ENCODE assay signal across 13 mouse cellular contexts in the genomic region with DNA sequence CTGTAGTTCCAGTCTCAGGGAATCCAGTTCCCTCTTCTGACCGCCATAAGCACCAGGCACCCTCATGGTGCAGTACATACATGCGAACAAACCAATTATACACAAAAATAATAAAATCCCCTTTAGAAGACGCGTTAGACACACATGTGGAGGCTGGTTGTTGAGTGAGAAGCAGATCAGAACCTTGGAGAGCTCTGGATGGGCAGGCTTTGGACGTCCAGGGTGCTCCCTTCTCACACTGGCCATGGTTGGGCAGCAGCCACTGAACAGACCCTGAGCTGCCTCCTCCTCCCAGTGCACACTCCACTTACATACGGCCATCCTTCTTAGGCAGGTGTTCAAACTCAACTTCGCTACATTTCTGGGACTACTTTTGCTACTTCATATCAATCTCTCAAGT.
DNase-seq lines count a peak whose midpoint lies in the region; ATAC-seq and TF ChIP-seq lines count a peak whose summit lies in the region.
"Had no signal": no experiment of that assay in that cellular context is flagged by ENCODE, and none has a peak within 500 bp of the region (broad histone marks: within the 10 kb centered on the region; RNA-seq: fewer than 3 reads in every experiment).

No protein-coding gene starts in this region.

- no peak for TF ChIP-seq POLR2A in cerebellum, adult 2 months (IDR thresholded peaks at IDR 0.05; ENCODE audit: borderline replicate concordance, insufficient read depth, low read length)

- no peaks in the 10 kb centered on the region for H3K4me1 ChIP-seq in hindbrain, embryonic 11.5 days (replicated peaks; ENCODE audit: control insufficient read depth, insufficient read depth, low read length)
- H3K4me1 ChIP-seq in hindbrain, postnatal 0 days (ENCODE audit: insufficient read depth, low read length) = no peaks in the 10 kb centered on the region; the same call in 1 of the 2 replicates
- peaks cover 3% of the 10 kb centered on the region; the same call in 1 of the 2 replicates for H3K4me1 ChIP-seq in cerebellum, adult 2 months (ENCODE audit: control insufficient read depth, insufficient read depth, low read length)
- H3K4me1 ChIP-seq in forebrain, embryonic 14.5 days (ENCODE audit: control insufficient read depth, insufficient read depth, low read length) = peaks cover 6% of the 10 kb centered on the region

- H3K9me3 ChIP-seq in hindbrain, embryonic 11.5 days (ENCODE audit: control insufficient read depth, low read length) = no peaks in the 10 kb centered on the region
- no peaks in the 10 kb centered on the region for H3K9me3 ChIP-seq in hindbrain, postnatal 0 days (ENCODE audit: low read length)
- no peaks in the 10 kb centered on the region for H3K9me3 ChIP-seq in forebrain, embryonic 14.5 days (replicated peaks; ENCODE audit: control insufficient read depth, low read length)
- H3K9me3 ChIP-seq: embryonic facial prominence, embryonic 12.5 days; forebrain, embryonic 15.5 days; stomach, embryonic 15.5 days had no signal

- no peak for ATAC-seq in hindbrain, embryonic 11.5 days (ENCODE audit: low FRiP score)
- no peak for ATAC-seq in hindbrain, postnatal 0 days
- no peak for ATAC-seq in forebrain, embryonic 14.5 days
- ATAC-seq: forebrain, embryonic 15.5 days; midbrain, embryonic 16.5 days had no signal

- H3K4me3 ChIP-seq in hindbrain, embryonic 11.5 days (ENCODE audit: low read depth, low read length) = no peak overlapping the region
- H3K4me3 ChIP-seq in hindbrain, postnatal 0 days (ENCODE audit: low read length) = no peak overlapping the region
- no peak overlapping the region for H3K4me3 ChIP-seq in cerebellum, adult 2 months (replicated peaks; ENCODE audit: insufficient read depth, low read depth, low read length)
- H3K4me3 ChIP-seq in forebrain, embryonic 14.5 days (ENCODE audit: low read depth, low read length) = no peak overlapping the region
- H3K4me3 ChIP-seq: embryonic facial prominence, embryonic 12.5 days; forebrain, embryonic 15.5 days; stomach, embryonic 15.5 days had no signal

- 80% methylated on average over 7 of the region's 7 CpGs for WGBS in hindbrain, embryonic 11.5 days
- 80% methylated on average over 7 of the region's 7 CpGs for WGBS in hindbrain, postnatal 0 days
- WGBS in cerebellum, adult 2 months = 91% methylated on average over 7 of the region's 7 CpGs
- WGBS in forebrain, embryonic 14.5 days = 79% methylated on average over 7 of the region's 7 CpGs

- H3K9ac ChIP-seq in hindbrain, embryonic 11.5 days (ENCODE audit: low read depth, low read length) = no peak overlapping the region
- H3K9ac ChIP-seq in hindbrain, postnatal 0 days (replicated peaks; ENCODE audit: low read length) = no peak overlapping the region
- no peak overlapping the region for H3K9ac ChIP-seq in forebrain, embryonic 14.5 days (ENCODE audit: low read length)
- H3K9ac ChIP-seq: embryonic facial prominence, embryonic 12.5 days; forebrain, embryonic 15.5 days; stomach, embryonic 15.5 days had no signal

- no peak overlapping the region for H3K4me2 ChIP-seq in hindbrain, embryonic 11.5 days (replicated peaks; ENCODE audit: low read depth, low read length)
- H3K4me2 ChIP-seq in hindbrain, postnatal 0 days (ENCODE audit: low read depth, low read length) = no peak overlapping the region
- no peak overlapping the region for H3K4me2 ChIP-seq in forebrain, embryonic 14.5 days (ENCODE audit: low read length)
- H3K4me2 ChIP-seq: embryonic facial prominence, embryonic 12.5 days; forebrain, embryonic 15.5 days; stomach, embryonic 15.5 days had no signal

- no peaks in the 10 kb centered on the region for H3K36me3 ChIP-seq in hindbrain, embryonic 11.5 days (ENCODE audit: control insufficient read depth, insufficient read depth, low read length)
- H3K36me3 ChIP-seq in hindbrain, postnatal 0 days (ENCODE audit: insufficient read depth, low read length) = no peaks in the 10 kb centered on the region
- H3K36me3 ChIP-seq in forebrain, embryonic 14.5 days (ENCODE audit: control insufficient read depth, insufficient read depth, low read length) = no peaks in the 10 kb centered on the region
- H3K36me3 ChIP-seq: embryonic facial prominence, embryonic 12.5 days; forebrain, embryonic 15.5 days; stomach, embryonic 15.5 days had no signal

- TF ChIP-seq CTCF in hindbrain, postnatal 0 days (IDR thresholded peaks at IDR 0.05; ENCODE audit: low read depth) = no peak
- TF ChIP-seq CTCF in cerebellum, adult 2 months (IDR thresholded peaks at IDR 0.05; ENCODE audit: borderline replicate concordance, insufficient read depth, low read depth, low read length) = no peak

- no peak overlapping the region for H3K27ac ChIP-seq in hindbrain, embryonic 11.5 days (ENCODE audit: low read depth, low read length)
- no peak overlapping the region for H3K27ac ChIP-seq in hindbrain, postnatal 0 days
- H3K27ac ChIP-seq in cerebellum, adult 2 months (ENCODE audit: insufficient read depth, low read length) = no peak overlapping the region
- no peak overlapping the region for H3K27ac ChIP-seq in forebrain, embryonic 14.5 days (ENCODE audit: low read depth, low read length)
- H3K27ac ChIP-seq: embryonic facial prominence, embryonic 12.5 days; forebrain, embryonic 15.5 days; stomach, embryonic 15.5 days had no signal

- H3K27me3 ChIP-seq in hindbrain, embryonic 11.5 days (ENCODE audit: control insufficient read depth, insufficient read depth, low read length) = no peaks in the 10 kb centered on the region
- no peaks in the 10 kb centered on the region for H3K27me3 ChIP-seq in hindbrain, postnatal 0 days (ENCODE audit: insufficient read depth, low read length)
- H3K27me3 ChIP-seq in cerebellum, adult 2 months (ENCODE audit: control insufficient read depth, insufficient read depth, low read length) = no peaks in the 10 kb centered on the region
- no peaks in the 10 kb centered on the region for H3K27me3 ChIP-seq in forebrain, embryonic 14.5 days (replicated peaks; ENCODE audit: control insufficient read depth, insufficient read depth, low read length)
- H3K27me3 ChIP-seq: embryonic facial prominence, embryonic 12.5 days; forebrain, embryonic 15.5 days; stomach, embryonic 15.5 days had no signal

- peak; percentile 14 for DNase-seq in hindbrain, embryonic 11.5 days (ENCODE audit: low spot score)
- DNase-seq in hindbrain, postnatal 0 days (ENCODE audit: low spot score) = no peak
- DNase-seq in 416B (ENCODE audit: low read depth) (peak; percentile 50), R1 (ENCODE audit: low read depth, low spot score) (peak; percentile 18)
- DNase-seq in forelimb bud, embryonic 11.5 days (ENCODE audit: low read depth, low spot score) = peak; percentile 42
- no peak for DNase-seq in cerebellum, adult 2 months
- DNase-seq in forebrain, embryonic 14.5 days (ENCODE audit: low spot score) = no peak
- DNase-seq: gastrocnemius, postnatal 10 days; left cerebral cortex, postnatal 4 days had no signal

Comparison
In these comparisons a context has a peak if more than half of its experiments do, and no peak if none do; other contexts are left out.
1. DNase-seq: peak in hindbrain, embryonic 11.5 days (single experiment), 416B (single experiment), R1 (single experiment) and forelimb bud, embryonic 11.5 days (single experiment); none in hindbrain, postnatal 0 days (single experiment), cerebellum, adult 2 months (0 of 2) and forebrain, embryonic 14.5 days (single experiment).